Comparison of ENCODE assay signal across 8 mouse cellular contexts in genomic region chr4:149958566-149958965, GRCm38 (mm10). TPM values are rescaled to one million over a fixed set of nuclear protein-coding genes. Genes with fewer than 3 reads are reported as not detected.
DNase-seq lines count a peak whose midpoint lies in the region; ATAC-seq and TF ChIP-seq lines count a peak whose summit lies in the region.

No protein-coding gene starts in this region.

- no peak overlapping the region for H3K9ac ChIP-seq in kidney, embryonic 14.5 days (ENCODE audit: low read depth, low read length)
- H3K9ac ChIP-seq in liver, embryonic 13.5 days: no peak overlapping the region

- H3K4me1 ChIP-seq in kidney, adult 2 months (ENCODE audit: control insufficient read depth, insufficient read depth, low read length): peaks cover 8% of the 10 kb centered on the region
- H3K4me1 ChIP-seq in kidney, embryonic 14.5 days (ENCODE audit: control insufficient read depth, insufficient read depth, low read length): peaks cover 6% of the 10 kb centered on the region
- peaks cover 21% of the 10 kb centered on the region for H3K4me1 ChIP-seq in liver, embryonic 13.5 days (replicated peaks)

- H3K27ac ChIP-seq in kidney, adult 2 months (ENCODE audit: insufficient read depth, low read depth, low read length): no peak overlapping the region
- H3K27ac ChIP-seq in kidney, embryonic 14.5 days (ENCODE audit: low read depth, low read length): no peak overlapping the region
- no peak overlapping the region for H3K27ac ChIP-seq in liver, embryonic 13.5 days

- H3K36me3 ChIP-seq in kidney, adult 2 months (ENCODE audit: control insufficient read depth, insufficient read depth, low read length): no peaks in the 10 kb centered on the region
- H3K36me3 ChIP-seq in kidney, embryonic 14.5 days (ENCODE audit: control insufficient read depth, insufficient read depth, low read length): no peaks in the 10 kb centered on the region
- H3K36me3 ChIP-seq in liver, embryonic 13.5 days: no peaks in the 10 kb centered on the region

- peak; percentile 83 for DNase-seq in kidney, adult 2 months
- DNase-seq in adrenal gland, adult 8-10 months: peak; percentile 56
- peak; percentile 79 for DNase-seq in embryo, embryonic 11.5 days (ENCODE audit: low read depth, low spot score)
- peak; percentile 89 for DNase-seq in kidney, postnatal 10 days
- peak; percentile 33 for DNase-seq in liver, embryonic 13.5 days
- peak; percentile 81 for DNase-seq in right cerebral cortex, postnatal 14 days
- peak; percentile 40 for DNase-seq in yolk sac, embryonic 10.5 days (ENCODE audit: low spot score)

- no peaks in the 10 kb centered on the region for H3K9me3 ChIP-seq in kidney, embryonic 14.5 days (ENCODE audit: control insufficient read depth, low read length)
- H3K9me3 ChIP-seq in liver, embryonic 13.5 days (replicated peaks): no peaks in the 10 kb centered on the region

- no peak overlapping the region for H3K4me3 ChIP-seq in kidney, adult 2 months (ENCODE audit: insufficient read depth, low read depth, low read length)
- no peak overlapping the region for H3K4me3 ChIP-seq in kidney, embryonic 14.5 days (ENCODE audit: low read length)
- no peak overlapping the region for H3K4me3 ChIP-seq in liver, embryonic 13.5 days (replicated peaks)

- no peak overlapping the region for H3K4me2 ChIP-seq in kidney, embryonic 14.5 days (replicated peaks; ENCODE audit: low read depth, low read length)
- H3K4me2 ChIP-seq in liver, embryonic 13.5 days: no peak overlapping the region

- no peak for ATAC-seq in kidney, embryonic 14.5 days (ENCODE audit: low FRiP score, low TSS enrichment)
- no peak for ATAC-seq in liver, embryonic 13.5 days (ENCODE audit: low read depth)

- no peak for TF ChIP-seq POLR2A in kidney, adult 2 months (IDR thresholded peaks at IDR 0.05; ENCODE audit: low read depth, low read length)

- whole genome bisulfite sequencing in kidney, adult 2 months: 2% methylated on average over 5 of the region's 5 CpGs
- 2% methylated on average over 5 of the region's 5 CpGs for WGBS in kidney, embryonic 14.5 days
- 5% methylated on average over 5 of the region's 5 CpGs for WGBS in liver, embryonic 13.5 days (ENCODE audit: insufficient replicate concordance)

- TF ChIP-seq CTCF in kidney, adult 2 months (conservative IDR thresholded peaks at IDR 0.05; ENCODE audit: insufficient read depth, insufficient read length, low read depth, low read length): peak; percentile 90

- H3K27me3 ChIP-seq in kidney, adult 2 months (replicated peaks; ENCODE audit: control insufficient read depth, insufficient read depth, low read length): no peaks in the 10 kb centered on the region
- H3K27me3 ChIP-seq in kidney, embryonic 14.5 days (ENCODE audit: control insufficient read depth, insufficient read depth, low read length): no peaks in the 10 kb centered on the region
- H3K27me3 ChIP-seq in liver, embryonic 13.5 days: peaks cover 52% of the 10 kb centered on the region

RNA-seq across cellular contexts. Expression of gene Spsb1, which starts 3.7 kb away (rescaled TPM):
- 6.5 and 6.7 TPM in 2 replicates for polyA plus RNA-seq in kidney, adult 2 months (2012; rRNA removed)
- polyA plus RNA-seq in kidney, embryonic 14.5 days (2014; fragmentation: Nextera tagmentation; extraction: Ambion mirVana): 8.0 and 9.6 TPM in 2 replicates
- total RNA-seq in adrenal gland, adult 8-10 months (2022): 10 to 100 TPM; 17.0 to 29.8 (median 23.9) TPM
- polyA plus RNA-seq in liver, embryonic 13.5 days (2015; fragmentation: Nextera tagmentation; extraction: Ambion mirVana): 0.61 and 0.97 TPM in 2 replicates

RNA-seq across cellular contexts. Expression of gene H6pd, which starts 50.3 kb away (rescaled TPM):
- 137 and 161 TPM in 2 replicates for polyA plus RNA-seq in kidney, adult 2 months (2012; rRNA removed)
- polyA plus RNA-seq in kidney, embryonic 14.5 days (2014; fragmentation: Nextera tagmentation; extraction: Ambion mirVana): 6.8 and 10.7 TPM in 2 replicates
- 100 to 1,000 TPM; 122 to 173 (median 155) TPM for total RNA-seq in adrenal gland, adult 8-10 months (2022)
- polyA plus RNA-seq in liver, embryonic 13.5 days (2015; fragmentation: Nextera tagmentation; extraction: Ambion mirVana): 6.8 and 7.3 TPM in 2 replicates

Comparison
In these comparisons a context has a peak if more than half of its experiments do, and no peak if none do; other contexts are left out.
1. RNA of gene H6pd, which starts 50.3 kb away (polyA plus RNA-seq): 137 to 161 TPM in kidney, adult 2 months; 6.8 to 10.7 TPM in kidney, embryonic 14.5 days and 6.8 to 7.3 TPM in liver, embryonic 13.5 days; every median in the first group is over 10 times any median in the second.
2. DNase-seq: peak in every context shown above with its lines; median percentile 89 in kidney, postnatal 10 days; 83 in kidney, adult 2 months; 81 in right cerebral cortex, postnatal 14 days; 79 in embryo, embryonic 11.5 days; 56 in adrenal gland, adult 8-10 months; 40 in yolk sac, embryonic 10.5 days; 33 in liver, embryonic 13.5 days.